Mouse (Mus musculus): ENCODE measurements around the gene Myef2.
"Not testable (repeated sequence)": the region's sequence is repeated elsewhere in the genome, so short reads cannot be mapped to it uniquely, and the experiment has no call there.

The Myef2 gene

GRCm38 (mm10) chr2:125123477-125123852 lies at the start of gene Myef2:
Gene Myef2 (minus strand): TSS chr2:125123661.
- in situ Hi-C loops (cut with MboI, MseI) = loop anchor here (5.0 to 25.0 kb wide), 3 partner anchors 121 to 1839 kb away; partner anchors contain the start of gene Dut (in 2 of the 2)

- in situ Hi-C loops (cut with MboI, MseI) = loop anchor here in 1 of 2 experiments (10.0 kb wide), 1 partner anchor 1177 kb away; no protein-coding TSS in a partner anchor
Observed at GRCm38 (mm10) chr2:125162012-125162470, 38.6 kb upstream of the Myef2 start.

GRCm38 (mm10) chr2:125155504-125155903 lies 32.0 kb upstream of the Myef2 start:
- in situ Hi-C loops (cut with MboI, MseI) = no loop called here

- in situ Hi-C loops (cut with MboI, MseI) = no loop called here
Observed at GRCm38 (mm10) chr2:125154294-125154693, 30.8 kb upstream of the Myef2 start.

- in situ Hi-C loops (cut with MboI, MseI) = no loop called here
Observed at GRCm38 (mm10) chr2:125152388-125152787, 28.9 kb upstream of the Myef2 start, which contains the start of gene Slc12a1. Gene Slc12a1 (plus strand): TSS chr2:125152505.

- in situ Hi-C loops (cut with MboI, MseI) = no loop called here
Observed at GRCm38 (mm10) chr2:125142336-125142735, 18.9 kb upstream of the Myef2 start.

- in situ Hi-C loops (cut with MboI, MseI) = no loop called here
Observed at GRCm38 (mm10) chr2:125136846-125137245, 13.4 kb upstream of the Myef2 start.

- in situ Hi-C loops (cut with MboI, MseI) = no loop called here
Observed at GRCm38 (mm10) chr2:125135903-125136811, 12.7 kb upstream of the Myef2 start, which contains the start of gene Ctxn2. Gene Ctxn2 (plus strand): TSS chr2:125136692.

GRCm38 (mm10) chr2:125134113-125134512 lies 10.7 kb upstream of the Myef2 start:
- in situ Hi-C loops (cut with MboI, MseI) = no loop called here

- in situ Hi-C loops (cut with MboI, MseI) = loop anchor here in 1 of 2 experiments (10.0 kb wide), 1 partner anchor 118 kb away; the partner anchor contains the start of gene Dut
Observed at GRCm38 (mm10) chr2:125126792-125127191, 3.3 kb upstream of the Myef2 start.

- in situ Hi-C loops (cut with MboI, MseI) = loop anchor here in 1 of 2 experiments (10.0 kb wide), 1 partner anchor 119 kb away; the partner anchor contains the start of gene Dut
Observed at GRCm38 (mm10) chr2:125125824-125126223, 2.4 kb upstream of the Myef2 start.

GRCm38 (mm10) chr2:125122624-125123476 lies 611 bp downstream of the Myef2 start:
- in situ Hi-C loops (cut with MboI, MseI) = loop anchor here (5.0 to 25.0 kb wide), 3 partner anchors 122 to 1839 kb away; partner anchors contain the start of gene Dut (in 2 of the 2)

- in situ Hi-C loops (cut with MboI, MseI) = loop anchor here (5.0 to 25.0 kb wide), 3 partner anchors 123 to 1840 kb away; partner anchors contain the start of gene Dut (in 2 of the 2)
Observed at GRCm38 (mm10) chr2:125122288-125122623, 1.2 kb downstream of the Myef2 start.

GRCm38 (mm10) chr2:125119381-125120110 lies 3.9 kb downstream of the Myef2 start:
- in situ Hi-C loops (cut with MboI, MseI) = loop anchor here (5.0 to 25.0 kb wide), 3 partner anchors 125 to 1843 kb away; partner anchors contain the start of gene Dut (in 2 of the 2)

GRCm38 (mm10) chr2:125106536-125106935 lies 16.9 kb downstream of the Myef2 start:
- in situ Hi-C loops (cut with MboI, MseI) = loop anchor here in 1 of 2 experiments (25.0 kb wide), 1 partner anchor 1856 kb away; no protein-coding TSS in a partner anchor

GRCm38 (mm10) chr2:125104491-125104890 lies 19.0 kb downstream of the Myef2 start:
- in situ Hi-C loops (cut with MboI, MseI) = loop anchor here in 1 of 2 experiments (25.0 kb wide), 1 partner anchor 1858 kb away; no protein-coding TSS in a partner anchor

- in situ Hi-C loops (cut with MboI, MseI) = not testable (repeated sequence)
Observed at GRCm38 (mm10) chr2:125092123-125092522, 31.3 kb downstream of the Myef2 start.

GRCm38 (mm10) chr2:125088757-125089156 lies 34.7 kb downstream of the Myef2 start:
- in situ Hi-C loops (cut with MboI, MseI) = loop anchor here in 1 of 2 experiments (10.0 kb wide), 1 partner anchor 486 kb away; no protein-coding TSS in a partner anchor

- in situ Hi-C loops (cut with MboI, MseI) = loop anchor here in 1 of 2 experiments (10.0 kb wide), 1 partner anchor 491 kb away; no protein-coding TSS in a partner anchor
Observed at GRCm38 (mm10) chr2:125083879-125084278, 39.6 kb downstream of the Myef2 start.
